Mouse (Mus musculus): ENCODE measurements at regions not wholly inside any gene's neighbourhood (a gene's known extent, or its start where the extent isn't known, plus 50 kb on each side); places are given as distances from the start of the nearest gene placed in this dataset.
A peak's percentile ranks its signal among the peaks of the same experiment; 100 is the strongest.
"Not testable (repeated sequence)": the region's sequence is repeated elsewhere in the genome, so short reads cannot be mapped to it uniquely, and the experiment has no call there.

DNA sequence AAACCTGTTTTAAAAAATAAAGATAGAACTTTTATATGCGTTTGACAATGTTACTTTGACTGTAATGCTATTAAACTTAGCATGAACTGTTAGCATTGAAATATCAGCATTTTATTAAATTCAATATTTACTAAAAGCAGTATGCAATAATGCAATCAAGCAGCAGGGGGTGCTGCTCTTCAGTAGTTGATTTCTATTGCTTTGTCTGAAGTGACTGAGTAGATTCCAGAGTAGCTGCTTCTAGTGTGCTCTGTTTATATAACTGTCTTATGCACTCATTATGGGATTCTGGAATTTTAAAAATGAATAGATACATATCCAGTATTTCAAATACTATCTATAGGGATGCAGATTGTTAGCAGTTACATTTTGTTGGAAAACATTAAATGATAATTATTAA lies 146.2 kb downstream of the Gm28710 start:
- Histone ChIP-seq H3K27me3 (ENCODE audit: insufficient read depth, low read length) (no peaks in the 10 kb centered on the region), H3K4me3 (ENCODE audit: low read length) (no peak overlapping the region), H3K9me3 (ENCODE audit: low read length) (no peaks in the 10 kb centered on the region), H3K4me1 (ENCODE audit: insufficient read depth, low read length) (no peaks in the 10 kb centered on the region), H3K4me2 (replicated peaks; ENCODE audit: low read depth, low read length) (no peak overlapping the region), H3K27ac (ENCODE audit: low read length) (no peak overlapping the region), H3K9ac (replicated peaks; ENCODE audit: low read length) (no peak overlapping the region), H3K36me3 (ENCODE audit: insufficient read depth, low read length) (no peaks in the 10 kb centered on the region)
- ATAC-seq (ENCODE audit: low FRiP score, low TSS enrichment): no peak
- 41% methylated on average over 1 of the region's 1 CpGs for WGBS

DNA sequence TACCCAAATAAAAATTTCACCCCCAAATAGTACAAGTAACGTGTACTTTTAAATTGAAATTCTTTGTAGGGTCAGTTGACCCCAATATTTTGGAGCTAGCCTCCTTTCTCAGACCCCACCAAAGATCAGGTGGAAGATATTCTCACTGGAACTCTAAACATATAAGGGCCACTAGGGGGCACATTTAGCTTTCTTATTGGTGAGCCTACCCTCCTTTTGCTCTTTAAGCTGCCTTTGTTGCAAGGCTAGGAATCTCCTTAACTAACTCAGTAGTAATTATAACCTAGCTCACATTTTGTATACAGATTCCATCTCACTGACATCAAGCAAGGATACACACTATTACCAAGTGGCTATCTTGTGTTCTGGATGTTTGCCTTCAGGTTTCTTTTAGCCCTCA lies 155.8 kb downstream of the Gm28710 start:
- Histone ChIP-seq H3K4me1 (ENCODE audit: insufficient read depth, low read length) (no peaks in the 10 kb centered on the region), H3K27ac (ENCODE audit: low read length) (no peak overlapping the region), H3K9me3 (ENCODE audit: low read length) (no peaks in the 10 kb centered on the region), H3K9ac (replicated peaks; ENCODE audit: low read length) (0 out of 2 replicates have a peak overlapping the region, but pooled peaks have one; percentile 16), H3K4me2 (replicated peaks; ENCODE audit: low read depth, low read length) (no peak overlapping the region), H3K4me3 (ENCODE audit: low read length) (no peak overlapping the region), H3K27me3 (ENCODE audit: insufficient read depth, low read length) (no peaks in the 10 kb centered on the region), H3K36me3 (ENCODE audit: insufficient read depth, low read length) (no peaks in the 10 kb centered on the region)
- 24% methylated on average over 1 of the region's 1 CpGs for WGBS
- ATAC-seq (ENCODE audit: low FRiP score, low TSS enrichment): 0 out of 2 replicates have a peak, but pooled peaks have one; percentile 46

GRCm38 (mm10) chr5:16967735-16968134 lies 176.1 kb downstream of the Gm28710 start:
- H3K27me3 ChIP-seq (ENCODE audit: insufficient read depth, low read length): no peaks in the 10 kb centered on the region
- H3K9me3 ChIP-seq (ENCODE audit: low read length): no peaks in the 10 kb centered on the region
- no peak for ATAC-seq (ENCODE audit: low FRiP score, low TSS enrichment)
- no peak overlapping the region for H3K4me3 ChIP-seq (ENCODE audit: low read length)
- no peaks in the 10 kb centered on the region for H3K36me3 ChIP-seq (ENCODE audit: insufficient read depth, low read length)
- H3K4me1 ChIP-seq (ENCODE audit: insufficient read depth, low read length): no peaks in the 10 kb centered on the region
- H3K27ac ChIP-seq (ENCODE audit: low read length): no peak overlapping the region
- no peak overlapping the region for H3K4me2 ChIP-seq (replicated peaks; ENCODE audit: low read depth, low read length)
- H3K9ac ChIP-seq (replicated peaks; ENCODE audit: low read length): no peak overlapping the region
- WGBS: 81% methylated on average over 4 of the region's 4 CpGs

GRCm38 (mm10) chr5:16968817-16969216 lies 177.2 kb downstream of the Gm28710 start:
- not testable (repeated sequence) for H3K4me1 ChIP-seq (ENCODE audit: insufficient read depth, low read length); ATAC-seq (ENCODE audit: low FRiP score, low TSS enrichment); H3K9ac ChIP-seq (replicated peaks; ENCODE audit: low read length); H3K36me3 ChIP-seq (ENCODE audit: insufficient read depth, low read length); H3K27me3 ChIP-seq (ENCODE audit: insufficient read depth, low read length); H3K4me2 ChIP-seq (replicated peaks; ENCODE audit: low read depth, low read length); H3K9me3 ChIP-seq (ENCODE audit: low read length); H3K4me3 ChIP-seq (ENCODE audit: low read length); H3K27ac ChIP-seq (ENCODE audit: low read length)
- 41% methylated on average over 1 of the region's 1 CpGs for WGBS

DNA sequence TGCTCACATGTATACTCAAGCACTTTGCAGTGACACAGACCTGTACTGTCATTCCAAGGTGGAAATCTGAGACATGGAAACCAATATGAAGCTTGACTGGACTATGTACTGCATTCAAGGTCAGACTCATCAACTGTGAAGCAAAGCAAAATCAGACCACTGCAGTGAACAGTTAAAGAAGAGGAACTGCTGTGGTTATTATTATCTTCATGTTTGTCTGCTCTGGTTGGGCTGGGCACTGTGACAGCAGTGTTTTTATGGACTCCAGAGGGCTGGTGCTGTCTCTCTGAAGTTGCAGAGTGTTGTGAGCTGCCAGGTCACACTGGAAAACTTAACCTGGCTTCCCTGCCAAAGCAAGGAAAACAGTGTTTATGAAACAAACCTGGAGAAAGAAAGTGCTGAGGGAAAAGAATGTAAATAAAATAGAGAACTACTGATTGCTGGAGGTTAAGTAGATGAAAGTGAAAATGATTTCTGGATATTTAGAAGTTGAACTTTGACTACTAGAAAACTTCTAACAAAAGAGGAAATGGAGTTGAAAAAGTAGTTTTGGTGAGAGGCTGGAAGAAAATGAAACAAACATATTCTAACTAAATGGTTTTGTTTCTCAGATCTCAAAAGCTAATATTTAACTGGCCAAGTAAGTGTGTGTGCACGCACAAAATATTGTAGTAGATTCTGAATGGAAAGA lies 181.7 kb downstream of the Gm28710 start:
- Histone ChIP-seq H3K9me3 (ENCODE audit: low read length) (no peaks in the 10 kb centered on the region), H3K4me3 (ENCODE audit: low read length) (no peak overlapping the region), H3K36me3 (ENCODE audit: insufficient read depth, low read length) (no peaks in the 10 kb centered on the region), H3K4me2 (replicated peaks; ENCODE audit: low read depth, low read length) (no peak overlapping the region), H3K4me1 (ENCODE audit: insufficient read depth, low read length) (no peaks in the 10 kb centered on the region), H3K27me3 (ENCODE audit: insufficient read depth, low read length) (no peaks in the 10 kb centered on the region), H3K9ac (replicated peaks; ENCODE audit: low read length) (no peak overlapping the region), H3K27ac (ENCODE audit: low read length) (no peak overlapping the region)
- ATAC-seq (ENCODE audit: low FRiP score, low TSS enrichment): no peak
- WGBS: 52% methylated on average over 1 of the region's 1 CpGs

DNA sequence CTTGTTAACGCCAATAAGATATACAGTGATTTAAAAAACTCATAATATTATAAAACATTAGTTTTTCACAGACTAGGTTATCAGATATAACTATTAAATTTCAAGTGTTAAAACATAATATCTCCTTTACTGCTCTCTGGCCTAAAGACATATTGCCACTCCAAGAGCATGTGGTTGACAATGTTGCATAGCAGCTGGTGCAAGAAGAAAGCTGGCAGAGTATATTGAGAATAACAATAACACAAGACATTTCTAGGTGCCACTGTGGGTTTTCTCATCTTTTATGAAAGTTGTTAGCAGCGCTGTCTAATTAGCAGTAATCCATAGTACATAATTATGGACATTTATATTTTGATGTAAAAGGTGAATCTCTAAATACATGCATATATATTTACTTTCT lies 184.4 kb downstream of the Gm28710 start:
- H3K4me3 ChIP-seq (ENCODE audit: low read length): no peak overlapping the region
- no peaks in the 10 kb centered on the region for H3K27me3 ChIP-seq (ENCODE audit: insufficient read depth, low read length)
- ATAC-seq (ENCODE audit: low FRiP score, low TSS enrichment): no peak
- no peak overlapping the region for H3K9ac ChIP-seq (replicated peaks; ENCODE audit: low read length)
- H3K27ac ChIP-seq (ENCODE audit: low read length): no peak overlapping the region
- H3K4me1 ChIP-seq (ENCODE audit: insufficient read depth, low read length): no peaks in the 10 kb centered on the region
- no peaks in the 10 kb centered on the region for H3K36me3 ChIP-seq (ENCODE audit: insufficient read depth, low read length)
- 87% methylated on average over 2 of the region's 2 CpGs for WGBS
- H3K9me3 ChIP-seq (ENCODE audit: low read length): no peaks in the 10 kb centered on the region
- no peak overlapping the region for H3K4me2 ChIP-seq (replicated peaks; ENCODE audit: low read depth, low read length)

- H3K4me2 ChIP-seq (replicated peaks; ENCODE audit: low read depth, low read length): no peak overlapping the region
- H3K4me3 ChIP-seq (ENCODE audit: low read length): no peak overlapping the region
- no peak overlapping the region for H3K27ac ChIP-seq (ENCODE audit: low read length)
- ATAC-seq (ENCODE audit: low FRiP score, low TSS enrichment): no peak
- H3K27me3 ChIP-seq (ENCODE audit: insufficient read depth, low read length): no peaks in the 10 kb centered on the region
- no peaks in the 10 kb centered on the region for H3K4me1 ChIP-seq (ENCODE audit: insufficient read depth, low read length)
- WGBS: 93% methylated on average over 2 of the region's 2 CpGs
- no peaks in the 10 kb centered on the region for H3K9me3 ChIP-seq (ENCODE audit: low read length)
- H3K36me3 ChIP-seq (ENCODE audit: insufficient read depth, low read length): no peaks in the 10 kb centered on the region
- H3K9ac ChIP-seq (replicated peaks; ENCODE audit: low read length): no peak overlapping the region
Measured at GRCm38 (mm10) chr5:16984877-16985276, 193.3 kb downstream of the Gm28710 start.

GRCm38 (mm10) chr5:16991518-16991917 lies 199.9 kb downstream of the Gm28710 start:
- 65% methylated on average over 1 of the region's 1 CpGs for WGBS
- Histone ChIP-seq H3K4me3 (ENCODE audit: low read length) (no peak overlapping the region), H3K4me2 (replicated peaks; ENCODE audit: low read depth, low read length) (no peak overlapping the region), H3K27ac (ENCODE audit: low read length) (no peak overlapping the region), H3K4me1 (ENCODE audit: insufficient read depth, low read length) (no peaks in the 10 kb centered on the region), H3K27me3 (ENCODE audit: insufficient read depth, low read length) (no peaks in the 10 kb centered on the region), H3K36me3 (ENCODE audit: insufficient read depth, low read length) (no peaks in the 10 kb centered on the region), H3K9ac (replicated peaks; ENCODE audit: low read length) (no peak overlapping the region), H3K9me3 (ENCODE audit: low read length) (no peaks in the 10 kb centered on the region)
- no peak for ATAC-seq (ENCODE audit: low FRiP score, low TSS enrichment)

- no peaks in the 10 kb centered on the region for H3K27me3 ChIP-seq (ENCODE audit: insufficient read depth, low read length)
- H3K4me3 ChIP-seq (ENCODE audit: low read length): no peak overlapping the region
- H3K36me3 ChIP-seq (ENCODE audit: insufficient read depth, low read length): no peaks in the 10 kb centered on the region
- H3K9me3 ChIP-seq (ENCODE audit: low read length): no peaks in the 10 kb centered on the region
- H3K4me1 ChIP-seq (ENCODE audit: insufficient read depth, low read length): no peaks in the 10 kb centered on the region
- no peak overlapping the region for H3K9ac ChIP-seq (replicated peaks; ENCODE audit: low read length)
- H3K27ac ChIP-seq (ENCODE audit: low read length): no peak overlapping the region
- ATAC-seq (ENCODE audit: low FRiP score, low TSS enrichment): no peak
- H3K4me2 ChIP-seq (replicated peaks; ENCODE audit: low read depth, low read length): no peak overlapping the region
- 36% methylated on average over 2 of the region's 2 CpGs for WGBS
Measured at GRCm38 (mm10) chr5:16999183-16999582, 207.6 kb downstream of the Gm28710 start.

- H3K27me3 ChIP-seq (ENCODE audit: insufficient read depth, low read length): no peaks in the 10 kb centered on the region
- no peaks in the 10 kb centered on the region for H3K4me1 ChIP-seq (ENCODE audit: insufficient read depth, low read length)
- H3K9me3 ChIP-seq (ENCODE audit: low read length): no peaks in the 10 kb centered on the region
- H3K4me3 ChIP-seq (ENCODE audit: low read length): no peak overlapping the region
- H3K9ac ChIP-seq (replicated peaks; ENCODE audit: low read length): no peak overlapping the region
- ATAC-seq (ENCODE audit: low FRiP score, low TSS enrichment): no peak
- no peak overlapping the region for H3K4me2 ChIP-seq (replicated peaks; ENCODE audit: low read depth, low read length)
- WGBS: 68% methylated on average over 3 of the region's 3 CpGs
- no peak overlapping the region for H3K27ac ChIP-seq (ENCODE audit: low read length)
- no peaks in the 10 kb centered on the region for H3K36me3 ChIP-seq (ENCODE audit: insufficient read depth, low read length)
Measured at GRCm38 (mm10) chr5:17006807-17007522, 215.4 kb downstream of the Gm28710 start.
